Comparison of ENCODE assay signal across 9 mouse cellular contexts in the genomic region with DNA sequence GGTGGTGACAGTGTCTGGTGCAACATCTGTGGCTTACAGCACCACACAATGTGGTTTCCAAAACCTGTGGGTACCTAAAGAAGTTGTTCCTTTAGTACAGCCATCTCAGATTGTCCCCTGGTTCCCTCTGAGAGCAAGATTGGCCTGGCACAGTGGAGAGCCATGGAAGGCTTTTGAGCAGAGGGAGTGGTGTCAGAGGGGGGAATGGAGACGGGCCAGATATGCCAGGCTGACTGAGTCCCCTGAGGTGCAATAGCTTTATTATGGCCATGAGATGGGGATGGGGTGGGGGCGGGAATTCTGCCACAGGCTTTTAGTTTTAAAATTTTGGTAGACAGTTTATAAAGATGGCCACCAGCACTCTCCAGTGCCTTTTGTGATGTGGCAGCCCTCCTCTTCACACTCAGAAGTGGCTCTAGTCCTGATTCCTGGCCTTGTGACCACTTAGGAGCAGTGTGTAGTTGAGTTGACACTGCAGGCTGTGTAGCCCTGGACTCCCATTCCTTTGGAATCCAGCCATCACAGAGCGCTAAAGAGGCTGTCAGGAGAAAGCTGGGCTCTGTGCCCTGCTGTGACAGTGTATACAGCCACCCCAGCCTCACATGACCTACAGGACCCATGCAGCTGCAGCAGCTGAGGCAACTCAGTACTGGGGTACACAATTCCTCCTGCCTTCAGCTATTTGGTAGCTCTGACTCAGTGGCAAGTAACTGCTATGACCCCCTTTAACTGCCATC. TPM values are rescaled to one million over a fixed set of nuclear protein-coding genes. Genes with fewer than 3 reads are reported as not detected.
A peak's percentile ranks its signal among the peaks of the same experiment; 100 is the strongest.
DNase-seq lines count a peak whose midpoint lies in the region; ATAC-seq lines count a peak whose summit lies in the region.
"Had no signal": no experiment of that assay in that cellular context is flagged by ENCODE, and none has a peak within 500 bp of the region (broad histone marks: within the 10 kb centered on the region; RNA-seq: fewer than 3 reads in every experiment).

No protein-coding gene starts in this region.

- H3K36me3 ChIP-seq in forebrain, embryonic 14.5 days (ENCODE audit: control insufficient read depth, insufficient read depth, low read length), result no peaks in the 10 kb centered on the region
- peaks cover 21% of the 10 kb centered on the region for H3K36me3 ChIP-seq in forebrain, embryonic 10.5 days (replicated peaks)

- H3K4me2 ChIP-seq in forebrain, embryonic 14.5 days (ENCODE audit: low read length), result no peak overlapping the region
- H3K4me2 ChIP-seq: limb, embryonic 12.5 days had no signal

- H3K27ac ChIP-seq in forebrain, embryonic 14.5 days (ENCODE audit: low read depth, low read length), result no peak overlapping the region
- H3K27ac ChIP-seq in forebrain, embryonic 10.5 days, result no peak overlapping the region
- H3K27ac ChIP-seq: limb, embryonic 12.5 days had no signal

- no peak overlapping the region for H3K4me3 ChIP-seq in forebrain, embryonic 14.5 days (ENCODE audit: low read depth, low read length)
- no peak overlapping the region for H3K4me3 ChIP-seq in forebrain, embryonic 10.5 days
- H3K4me3 ChIP-seq: limb, embryonic 12.5 days had no signal

- H3K9me3 ChIP-seq in forebrain, embryonic 14.5 days (replicated peaks; ENCODE audit: control insufficient read depth, low read length), result no peaks in the 10 kb centered on the region
- no peaks in the 10 kb centered on the region for H3K9me3 ChIP-seq in forebrain, embryonic 10.5 days
- H3K9me3 ChIP-seq: limb, embryonic 12.5 days had no signal

- H3K27me3 ChIP-seq in forebrain, embryonic 14.5 days (replicated peaks; ENCODE audit: control insufficient read depth, insufficient read depth, low read length), result no peaks in the 10 kb centered on the region
- H3K27me3 ChIP-seq in forebrain, embryonic 10.5 days (ENCODE audit: poor library complexity, severe bottlenecking), result no peaks in the 10 kb centered on the region
- H3K27me3 ChIP-seq: limb, embryonic 12.5 days had no signal

- peak; percentile 80 for DNase-seq in forebrain, embryonic 14.5 days (ENCODE audit: low spot score)
- no peak for DNase-seq in forebrain, embryonic 10.5 days (ENCODE audit: extremely low spot score, low spot score)
- peak; percentile 35 for DNase-seq in MN1 (ENCODE audit: low spot score)
- DNase-seq in heart, adult 18-20 months, result peak; percentile 75 to 85
- peak; percentile 40 to 52 for DNase-seq in left cerebral cortex, adult 9 months (ENCODE audit: low spot score in 2 of 2)
- DNase-seq in right cerebral cortex, postnatal 10 days (ENCODE audit: low spot score in 2 of 2), result peak; percentile 67 to 76

- 54% methylated on average over 3 of the region's 3 CpGs for WGBS in forebrain, embryonic 14.5 days
- WGBS in forebrain, embryonic 10.5 days, result 79% methylated on average over 3 of the region's 3 CpGs

- peak; percentile 67; the same call in 1 of the 2 replicates for ATAC-seq in forebrain, embryonic 14.5 days
- ATAC-seq in activated CD4-positive, CD25-positive, alpha-beta regulatory T cell, adult 4 months, result no peak
- ATAC-seq in granulocyte monocyte progenitor cell, adult 5-6 weeks (replicated peaks; ENCODE audit: poor library complexity, severe bottlenecking), result no peak

- no peak overlapping the region for H3K9ac ChIP-seq in forebrain, embryonic 14.5 days (ENCODE audit: low read length)
- H3K9ac ChIP-seq: limb, embryonic 12.5 days had no signal

- 0 out of 2 replicates have a peak, but pooled peaks cover 3% of the 10 kb centered on the region for H3K4me1 ChIP-seq in forebrain, embryonic 14.5 days (ENCODE audit: control insufficient read depth, insufficient read depth, low read length)
- peaks cover 30% of the 10 kb centered on the region for H3K4me1 ChIP-seq in forebrain, embryonic 10.5 days

RNA-seq across cellular contexts. Expression of a gene that starts 20.9 kb away (rescaled TPM):
- polyA plus RNA-seq in forebrain, embryonic 14.5 days (2014; fragmentation: Nextera tagmentation; extraction: Ambion mirVana), result 3.1 and 3.2 TPM in 2 replicates
- polyA plus RNA-seq in forebrain, embryonic 10.5 days (2016; fragmentation: Nextera tagmentation; extraction: Ambion mirVana), result 35.2 and 37.7 TPM in 2 replicates
- total RNA-seq in heart, adult 18-20 months (2021), result not detected
- not detected for polyA plus RNA-seq in activated CD4-positive, CD25-positive, alpha-beta regulatory T cell, adult 4 months (2017; shearing (Covaris generic))
- total RNA-seq in granulocyte monocyte progenitor cell, adult 5-6 weeks (2014; fragmentation: Nextera tagmentation), result 1.5 and 6.2 TPM in 2 replicates
- 3.6 and 4.8 TPM in 2 replicates for total RNA-seq in granulocyte monocyte progenitor cell, adult 5-6 weeks (2017)

RNA-seq across cellular contexts. Expression of a gene that starts 35.0 kb away (rescaled TPM):
- polyA plus RNA-seq in forebrain, embryonic 14.5 days (2014; fragmentation: Nextera tagmentation; extraction: Ambion mirVana), result 11.9 and 14.9 TPM in 2 replicates
- 12.3 and 14.8 TPM in 2 replicates for polyA plus RNA-seq in forebrain, embryonic 10.5 days (2016; fragmentation: Nextera tagmentation; extraction: Ambion mirVana)
- total RNA-seq in heart, adult 18-20 months (2021), result 100 to 1,000 TPM; 343 to 377 TPM
- polyA plus RNA-seq in activated CD4-positive, CD25-positive, alpha-beta regulatory T cell, adult 4 months (2017; shearing (Covaris generic)), result 1 to 10 TPM; 1.0 to 1.3 TPM
- 9.6 and 13.9 TPM in 2 replicates for total RNA-seq in granulocyte monocyte progenitor cell, adult 5-6 weeks (2014; fragmentation: Nextera tagmentation)
- total RNA-seq in granulocyte monocyte progenitor cell, adult 5-6 weeks (2017), result 6.7 and 7.9 TPM in 2 replicates

RNA-seq across cellular contexts. Expression of a gene that starts 49.7 kb away (rescaled TPM):
- polyA plus RNA-seq in forebrain, embryonic 14.5 days (2014; fragmentation: Nextera tagmentation; extraction: Ambion mirVana), result 46.2 and 62.4 TPM in 2 replicates
- 14.8 and 18.0 TPM in 2 replicates for polyA plus RNA-seq in forebrain, embryonic 10.5 days (2016; fragmentation: Nextera tagmentation; extraction: Ambion mirVana)
- total RNA-seq in heart, adult 18-20 months (2021), result 1 to 10 TPM; 3.7 to 5.1 TPM
- 1 to 10 TPM; 2.8 to 4.1 TPM for polyA plus RNA-seq in activated CD4-positive, CD25-positive, alpha-beta regulatory T cell, adult 4 months (2017; shearing (Covaris generic))
- total RNA-seq in granulocyte monocyte progenitor cell, adult 5-6 weeks (2014; fragmentation: Nextera tagmentation), result not detected in 2 replicates
- not detected in 2 replicates for total RNA-seq in granulocyte monocyte progenitor cell, adult 5-6 weeks (2017)
